Mouse (Mus musculus) kidney, postnatal 25 days (tissue): ENCODE measurements at regions not wholly inside any gene's neighbourhood (a gene's known extent, or its start where the extent isn't known, plus 50 kb on each side); places are given as distances from the start of the nearest gene placed in this dataset.
A peak's percentile ranks its signal among the peaks of the same experiment; 100 is the strongest.

Source experiments
- DNase-seq, 2 experiments: peaks; one replicate each; pipeline ENCODE4 v3.0.0; 2021; ENCODE audit warnings: mixed read lengths in 2 of 2

GRCm38 (mm10) chr8:11979056-11979455, 138.8 kb downstream of the Tex29 start:
- no peak for DNase-seq

- DNase-seq: peak in 1 of 2 experiments; percentile 31
Measured at GRCm38 (mm10) chr8:11981458-11981857, 141.2 kb downstream of the Tex29 start.

- no peak for DNase-seq
Measured at GRCm38 (mm10) chr8:11990024-11990423, 149.8 kb downstream of the Tex29 start.

GRCm38 (mm10) chr8:11999736-12000458, 159.6 kb downstream of the Tex29 start:
- DNase-seq: peak; percentile 50 to 64

- DNase-seq: no peak
Measured at GRCm38 (mm10) chr8:12000459-12000789, 160.2 kb downstream of the Tex29 start.

- DNase-seq: peak in 1 of 2 experiments; percentile 6
Measured at GRCm38 (mm10) chr8:12004241-12004640, 164.0 kb downstream of the Tex29 start.

GRCm38 (mm10) chr8:12012769-12013168, 172.5 kb downstream of the Tex29 start:
- no peak for DNase-seq

GRCm38 (mm10) chr8:12017750-12018149, 177.5 kb downstream of the Tex29 start:
- DNase-seq: no peak

- no peak for DNase-seq
Measured at GRCm38 (mm10) chr8:12019272-12019671, 179.0 kb downstream of the Tex29 start.

- DNase-seq: no peak
Measured at GRCm38 (mm10) chr8:12023669-12024390, 183.6 kb downstream of the Tex29 start.

- no peak for DNase-seq
Measured at GRCm38 (mm10) chr8:12030363-12031116, 190.3 kb downstream of the Tex29 start.

- DNase-seq: peak; percentile 11 to 35
Measured at GRCm38 (mm10) chr8:12031796-12032195, 191.5 kb downstream of the Tex29 start.

GRCm38 (mm10) chr8:12032386-12032785, 192.1 kb downstream of the Tex29 start:
- DNase-seq: no peak

GRCm38 (mm10) chr8:12036349-12036748, 196.1 kb downstream of the Tex29 start:
- DNase-seq: peak in 1 of 2 experiments; percentile 10

GRCm38 (mm10) chr8:12040924-12041323, 200.7 kb downstream of the Tex29 start:
- peak in 1 of 2 experiments; percentile 24 for DNase-seq

GRCm38 (mm10) chr8:12041662-12042061, 201.4 kb downstream of the Tex29 start:
- peak in 1 of 2 experiments; percentile 23 for DNase-seq

GRCm38 (mm10) chr8:12050841-12051240, 210.6 kb downstream of the Tex29 start:
- no peak for DNase-seq

GRCm38 (mm10) chr8:12051357-12051756, 211.1 kb downstream of the Tex29 start:
- no peak for DNase-seq

- no peak for DNase-seq
Measured at GRCm38 (mm10) chr8:12055931-12056330, 215.7 kb downstream of the Tex29 start.

- no peak for DNase-seq
Measured at GRCm38 (mm10) chr8:12061237-12061636, 217.4 kb upstream of the A230072I06Rik start.

GRCm38 (mm10) chr8:12062710-12063109, 215.9 kb upstream of the A230072I06Rik start:
- DNase-seq: no peak

GRCm38 (mm10) chr8:12064664-12065063, 214.0 kb upstream of the A230072I06Rik start:
- DNase-seq: no peak

GRCm38 (mm10) chr8:12066454-12066853, 212.2 kb upstream of the A230072I06Rik start:
- no peak for DNase-seq
